Mouse (Mus musculus): ENCODE measurements around the gene Fmnl3. TPM values are rescaled to one million over a fixed set of nuclear protein-coding genes. Genes with fewer than 3 reads are reported as not detected.

Fmnl3 gene
- polyA plus RNA-seq, 1 experiment = 10.2 TPM

DNA sequence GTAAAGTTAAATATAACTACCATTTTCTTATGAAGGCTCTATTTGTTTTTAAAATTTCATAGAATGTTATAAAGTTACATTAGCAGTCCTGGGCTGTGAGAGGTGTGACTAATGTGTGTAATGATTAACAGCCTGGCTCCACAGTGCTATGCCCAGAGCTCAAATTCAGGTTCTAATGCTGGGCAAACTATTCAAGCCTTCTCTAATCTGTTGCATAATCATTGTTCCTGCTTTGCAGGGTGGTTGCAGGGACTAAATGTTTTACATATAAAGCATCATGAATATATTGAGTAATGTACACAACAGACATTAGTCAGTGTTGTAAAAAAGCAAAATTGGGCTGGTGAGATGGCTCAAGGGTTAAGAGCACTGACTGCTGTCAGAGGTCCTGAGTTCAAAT lies 12.6 kb upstream of the Fmnl3 start:
- TF ChIP-seq POLR2A (IDR thresholded peaks at IDR 0.05; ENCODE audit: insufficient read depth, low read length) (no peak), EP300 (IDR thresholded peaks at IDR 0.05; ENCODE audit: insufficient read depth, low read depth, low read length) (no peak), CTCF (IDR thresholded peaks at IDR 0.05; ENCODE audit: low read depth, low read length) (no peak)
- Histone ChIP-seq H3K9ac (ENCODE audit: low read depth, poor library complexity, severe bottlenecking) (no peak overlapping the region), H3K4me3 (ENCODE audit: low read depth, low read length) (no peak overlapping the region), H3K9me3 (replicated peaks; ENCODE audit: control insufficient read depth, insufficient read depth, low read length, poor library complexity, severe bottlenecking) (peaks cover 5% of the 10 kb centered on the region), H3K4me1 (ENCODE audit: control insufficient read depth, insufficient read depth, low read length) (no peaks in the 10 kb centered on the region), H3K36me3 (ENCODE audit: control insufficient read depth, insufficient read depth, low read length, poor library complexity, severe bottlenecking) (no peaks in the 10 kb centered on the region), H3K27me3 (ENCODE audit: control insufficient read depth, insufficient read depth, low read length, poor library complexity, severe bottlenecking) (no peaks in the 10 kb centered on the region), H3K27ac (ENCODE audit: insufficient read depth, low read length) (no peak overlapping the region)

- no peak for TF ChIP-seq CTCF (IDR thresholded peaks at IDR 0.05; ENCODE audit: low read depth, low read length)
- TF ChIP-seq EP300 (IDR thresholded peaks at IDR 0.05; ENCODE audit: insufficient read depth, low read depth, low read length) = no peak
- no peak for TF ChIP-seq POLR2A (IDR thresholded peaks at IDR 0.05; ENCODE audit: insufficient read depth, low read length)
- H3K36me3 ChIP-seq (ENCODE audit: control insufficient read depth, insufficient read depth, low read length, poor library complexity, severe bottlenecking) = no peaks in the 10 kb centered on the region
- H3K4me3 ChIP-seq (ENCODE audit: low read depth, low read length) = no peak overlapping the region
- peaks cover 5% of the 10 kb centered on the region for H3K9me3 ChIP-seq (replicated peaks; ENCODE audit: control insufficient read depth, insufficient read depth, low read length, poor library complexity, severe bottlenecking)
- H3K9ac ChIP-seq (ENCODE audit: low read depth, poor library complexity, severe bottlenecking) = no peak overlapping the region
- H3K27ac ChIP-seq (ENCODE audit: insufficient read depth, low read length) = no peak overlapping the region
- no peaks in the 10 kb centered on the region; the same call in 1 of the 2 replicates for H3K27me3 ChIP-seq (ENCODE audit: control insufficient read depth, insufficient read depth, low read length, poor library complexity, severe bottlenecking)
- no peaks in the 10 kb centered on the region for H3K4me1 ChIP-seq (ENCODE audit: control insufficient read depth, insufficient read depth, low read length)
Measured at GRCm38 (mm10) chr15:99376240-99376639, 6.0 kb upstream of the Fmnl3 start.

DNA sequence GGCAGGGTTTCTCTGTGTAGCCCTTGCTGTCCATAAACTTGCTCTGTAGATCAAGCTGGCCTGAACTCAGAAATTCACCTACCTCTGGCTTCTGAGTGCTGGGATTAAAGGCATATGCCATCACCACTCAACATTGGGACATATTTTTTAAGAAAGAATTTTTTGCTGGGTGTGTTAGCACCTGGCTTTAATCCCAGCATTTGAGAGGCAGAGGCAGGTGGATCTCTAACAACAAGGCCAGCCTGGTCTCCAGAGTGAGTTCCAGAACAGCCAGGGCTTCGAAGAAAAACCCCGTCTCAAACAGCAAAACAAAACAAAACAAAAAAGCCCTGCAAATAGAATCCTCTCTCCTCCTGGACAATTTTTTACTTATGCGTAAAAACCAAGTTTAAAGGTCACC lies 5.3 kb upstream of the Fmnl3 start:
- Histone ChIP-seq H3K4me1 (ENCODE audit: control insufficient read depth, insufficient read depth, low read length) (no peaks in the 10 kb centered on the region), H3K9me3 (replicated peaks; ENCODE audit: control insufficient read depth, insufficient read depth, low read length, poor library complexity, severe bottlenecking) (peaks cover 5% of the 10 kb centered on the region), H3K4me3 (ENCODE audit: low read depth, low read length) (no peak overlapping the region), H3K36me3 (ENCODE audit: control insufficient read depth, insufficient read depth, low read length, poor library complexity, severe bottlenecking) (no peaks in the 10 kb centered on the region), H3K27me3 (ENCODE audit: control insufficient read depth, insufficient read depth, low read length, poor library complexity, severe bottlenecking) (no peaks in the 10 kb centered on the region; the same call in 1 of the 2 replicates), H3K27ac (ENCODE audit: insufficient read depth, low read length) (no peak overlapping the region), H3K9ac (ENCODE audit: low read depth, poor library complexity, severe bottlenecking) (no peak overlapping the region)
- no peak for TF ChIP-seq EP300 (IDR thresholded peaks at IDR 0.05; ENCODE audit: insufficient read depth, low read depth, low read length)
- TF ChIP-seq POLR2A (IDR thresholded peaks at IDR 0.05; ENCODE audit: insufficient read depth, low read length) = no peak
- no peak for TF ChIP-seq CTCF (IDR thresholded peaks at IDR 0.05; ENCODE audit: low read depth, low read length)

DNA sequence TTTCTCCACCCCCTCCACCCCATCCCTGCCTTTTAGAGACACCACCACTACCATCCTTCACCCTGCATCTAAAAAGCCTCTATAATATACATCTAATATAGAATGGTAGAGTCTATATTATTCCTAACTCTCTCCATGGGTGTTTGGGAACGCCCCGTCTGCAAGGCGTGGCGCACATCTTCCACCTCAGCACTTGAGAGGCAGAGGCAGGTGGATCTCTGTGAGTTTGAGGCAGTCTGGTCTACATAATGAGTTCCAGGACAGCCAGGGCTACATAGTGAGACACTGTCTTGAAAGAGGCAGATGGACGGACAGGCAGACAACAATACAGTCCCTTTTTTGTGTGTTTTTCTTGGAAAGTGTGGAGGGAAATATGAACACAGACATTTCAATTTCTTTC lies 4.8 kb upstream of the Fmnl3 start:
- Histone ChIP-seq H3K36me3 (ENCODE audit: control insufficient read depth, insufficient read depth, low read length, poor library complexity, severe bottlenecking) (no peaks in the 10 kb centered on the region), H3K27ac (ENCODE audit: insufficient read depth, low read length) (no peak overlapping the region), H3K9ac (ENCODE audit: low read depth, poor library complexity, severe bottlenecking) (no peak overlapping the region), H3K4me3 (ENCODE audit: low read depth, low read length) (no peak overlapping the region), H3K27me3 (ENCODE audit: control insufficient read depth, insufficient read depth, low read length, poor library complexity, severe bottlenecking) (no peaks in the 10 kb centered on the region; the same call in 1 of the 2 replicates), H3K9me3 (replicated peaks; ENCODE audit: control insufficient read depth, insufficient read depth, low read length, poor library complexity, severe bottlenecking) (peaks cover 5% of the 10 kb centered on the region), H3K4me1 (ENCODE audit: control insufficient read depth, insufficient read depth, low read length) (no peaks in the 10 kb centered on the region)
- TF ChIP-seq POLR2A (IDR thresholded peaks at IDR 0.05; ENCODE audit: insufficient read depth, low read length) = no peak
- TF ChIP-seq CTCF (IDR thresholded peaks at IDR 0.05; ENCODE audit: low read depth, low read length) = no peak
- no peak for TF ChIP-seq EP300 (IDR thresholded peaks at IDR 0.05; ENCODE audit: insufficient read depth, low read depth, low read length)

- Histone ChIP-seq H3K9me3 (replicated peaks; ENCODE audit: control insufficient read depth, insufficient read depth, low read length, poor library complexity, severe bottlenecking) (no peaks in the 10 kb centered on the region), H3K4me3 (ENCODE audit: low read depth, low read length) (no peak overlapping the region), H3K9ac (ENCODE audit: low read depth, poor library complexity, severe bottlenecking) (no peak overlapping the region), H3K27me3 (ENCODE audit: control insufficient read depth, insufficient read depth, low read length, poor library complexity, severe bottlenecking) (no peaks in the 10 kb centered on the region; the same call in 1 of the 2 replicates), H3K36me3 (ENCODE audit: control insufficient read depth, insufficient read depth, low read length, poor library complexity, severe bottlenecking) (no peaks in the 10 kb centered on the region), H3K27ac (ENCODE audit: insufficient read depth, low read length) (no peak overlapping the region), H3K4me1 (ENCODE audit: control insufficient read depth, insufficient read depth, low read length) (no peaks in the 10 kb centered on the region)
- TF ChIP-seq POLR2A (IDR thresholded peaks at IDR 0.05; ENCODE audit: insufficient read depth, low read length) = no peak
- TF ChIP-seq CTCF (IDR thresholded peaks at IDR 0.05; ENCODE audit: low read depth, low read length) = no peak
- TF ChIP-seq EP300 (IDR thresholded peaks at IDR 0.05; ENCODE audit: insufficient read depth, low read depth, low read length) = no peak
Measured at GRCm38 (mm10) chr15:99372761-99373160, 2.5 kb upstream of the Fmnl3 start.

GRCm38 (mm10) chr15:99371526-99372340 lies 1.5 kb upstream of the Fmnl3 start:
- Histone ChIP-seq H3K36me3 (ENCODE audit: control insufficient read depth, insufficient read depth, low read length, poor library complexity, severe bottlenecking) (no peaks in the 10 kb centered on the region), H3K9ac (ENCODE audit: low read depth, poor library complexity, severe bottlenecking) (no peak overlapping the region), H3K4me3 (ENCODE audit: low read depth, low read length) (no peak overlapping the region), H3K27me3 (ENCODE audit: control insufficient read depth, insufficient read depth, low read length, poor library complexity, severe bottlenecking) (no peaks in the 10 kb centered on the region; the same call in 1 of the 2 replicates), H3K4me1 (ENCODE audit: control insufficient read depth, insufficient read depth, low read length) (no peaks in the 10 kb centered on the region), H3K9me3 (replicated peaks; ENCODE audit: control insufficient read depth, insufficient read depth, low read length, poor library complexity, severe bottlenecking) (no peaks in the 10 kb centered on the region), H3K27ac (ENCODE audit: insufficient read depth, low read length) (no peak overlapping the region)
- no peak for TF ChIP-seq CTCF (IDR thresholded peaks at IDR 0.05; ENCODE audit: low read depth, low read length)
- no peak for TF ChIP-seq POLR2A (IDR thresholded peaks at IDR 0.05; ENCODE audit: insufficient read depth, low read length)
- no peak for TF ChIP-seq EP300 (IDR thresholded peaks at IDR 0.05; ENCODE audit: insufficient read depth, low read depth, low read length)

All from ES-Bruce4 (cell line).